Mouse (Mus musculus) gastrocnemius, postnatal 36 days (tissue): ENCODE data around the gene Ttc27. TPM values are rescaled to one million over a fixed set of nuclear protein-coding genes. Genes with fewer than 3 reads are reported as not detected.

Source experiments
- DNase-seq, 2 experiments: peaks; one replicate each; pipeline ENCODE4 v3.0.0; 2022
- intact Hi-C: fragments of 180-260 bp; cut with DNase I; formaldehyde crosslinking; loops from one replicate; pipeline ENCODE4 v1.15.1; 2025
- total RNA-seq, 2 experiments: library from RNA; stranded (reverse); gene quantifications; 2 replicates each; pipeline ENCODE4 v1.2.3; 2021

Ttc27 gene
- total RNA-seq, 2 experiments from 2014 or later, result 8.9 to 11.0 TPM

GRCm38 (mm10) chr17:74870177-74871160 lies 152.9 kb downstream of the Ttc27 start:
- DNase-seq, result no peak
- intact Hi-C loops, result no loop called here

- no peak for DNase-seq
- intact Hi-C loops, result no loop called here
Measured at GRCm38 (mm10) chr17:74872567-74872966, 155.0 kb downstream of the Ttc27 start.

DNA sequence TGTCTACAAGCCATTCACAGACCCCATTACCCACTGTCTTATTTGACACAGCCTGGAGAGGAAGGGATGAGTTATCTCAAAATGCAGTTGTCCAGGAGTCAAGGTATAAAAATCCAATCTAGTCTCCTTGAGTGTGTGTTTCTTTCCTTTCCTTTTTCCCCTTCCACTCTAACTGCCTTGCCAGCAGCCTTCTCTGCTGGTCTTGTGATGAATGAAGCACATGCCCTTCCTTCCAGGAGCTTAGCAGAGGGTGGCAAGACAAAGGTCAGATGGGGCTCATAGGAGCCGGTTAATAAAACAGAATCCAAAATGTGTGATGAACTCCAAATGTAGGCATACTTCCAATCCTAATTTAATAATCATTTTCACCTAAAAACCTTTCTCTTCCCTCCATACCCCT lies 156.2 kb downstream of the Ttc27 start:
- intact Hi-C loops, result no loop called here

GRCm38 (mm10) chr17:74875740-74876139 lies 158.2 kb downstream of the Ttc27 start:
- DNase-seq, result no peak
- intact Hi-C loops, result no loop called here

More for the DNA sequence above, 156.2 kb downstream of the Ttc27 start:
- DNase-seq, result no peak

- no peak for DNase-seq
Measured at GRCm38 (mm10) chr17:74876954-74877353, 159.4 kb downstream of the Ttc27 start.

DNA sequence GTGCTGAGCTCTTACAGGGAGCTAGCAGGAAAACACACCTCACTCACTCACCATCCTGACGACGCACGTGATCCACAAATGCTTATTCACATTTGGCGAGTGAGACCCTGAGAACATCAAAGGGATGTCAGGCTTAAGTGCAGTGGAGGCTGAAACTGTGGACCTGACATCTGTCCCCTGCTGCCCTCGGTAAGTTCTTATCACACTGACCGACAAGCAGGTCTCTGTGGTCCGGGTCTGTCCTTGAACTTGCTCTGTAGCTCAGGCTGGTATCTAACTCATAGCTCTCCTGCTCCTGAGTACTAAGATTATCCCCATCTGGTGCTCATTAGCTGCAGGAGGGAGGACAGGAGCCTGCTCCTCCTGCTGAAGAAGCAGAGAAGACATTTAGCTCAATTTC lies 162.2 kb downstream of the Ttc27 start:
- intact Hi-C loops, result no loop called here
- DNase-seq, result no peak

More at GRCm38 (mm10) chr17:74876954-74877353, 159.4 kb downstream of the Ttc27 start:
- intact Hi-C loops, result no loop called here

GRCm38 (mm10) chr17:74887039-74887438 lies 169.5 kb downstream of the Ttc27 start:
- intact Hi-C loops, result no loop called here
- DNase-seq, result no peak

- intact Hi-C loops, result no loop called here
Measured at GRCm38 (mm10) chr17:74888836-74889534, 171.5 kb downstream of the Ttc27 start.

GRCm38 (mm10) chr17:74889535-74890117 lies 172.1 kb downstream of the Ttc27 start:
- no peak for DNase-seq
- intact Hi-C loops, result no loop called here

More at GRCm38 (mm10) chr17:74888836-74889534, 171.5 kb downstream of the Ttc27 start:
- no peak for DNase-seq

DNA sequence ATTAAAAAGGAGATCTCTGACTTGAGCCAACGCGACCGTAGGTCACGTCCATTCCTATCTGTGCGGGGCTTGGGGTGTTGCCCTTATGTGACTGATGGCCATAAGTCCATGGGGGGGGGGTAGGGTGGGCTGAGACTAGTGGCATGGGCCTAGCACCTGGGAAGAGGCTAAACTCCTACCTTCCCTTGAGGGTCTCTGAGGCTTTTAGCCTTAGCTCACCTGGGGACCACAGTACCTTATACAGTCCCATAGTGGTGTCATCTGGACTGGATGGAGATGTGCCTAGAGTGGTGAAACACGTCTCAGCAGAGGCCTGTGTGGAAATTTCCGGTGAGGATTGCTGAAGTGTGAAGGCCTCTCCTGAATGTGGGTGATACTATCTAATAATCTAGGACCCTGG lies 184.9 kb downstream of the Ttc27 start:
- intact Hi-C loops, result no loop called here
- no peak for DNase-seq

- intact Hi-C loops, result no loop called here
- no peak for DNase-seq
Measured at GRCm38 (mm10) chr17:74903411-74904331, 186.1 kb downstream of the Ttc27 start.

- intact Hi-C loops, result no loop called here
- no peak for DNase-seq
Measured at GRCm38 (mm10) chr17:74904332-74904687, 186.8 kb downstream of the Ttc27 start.

DNA sequence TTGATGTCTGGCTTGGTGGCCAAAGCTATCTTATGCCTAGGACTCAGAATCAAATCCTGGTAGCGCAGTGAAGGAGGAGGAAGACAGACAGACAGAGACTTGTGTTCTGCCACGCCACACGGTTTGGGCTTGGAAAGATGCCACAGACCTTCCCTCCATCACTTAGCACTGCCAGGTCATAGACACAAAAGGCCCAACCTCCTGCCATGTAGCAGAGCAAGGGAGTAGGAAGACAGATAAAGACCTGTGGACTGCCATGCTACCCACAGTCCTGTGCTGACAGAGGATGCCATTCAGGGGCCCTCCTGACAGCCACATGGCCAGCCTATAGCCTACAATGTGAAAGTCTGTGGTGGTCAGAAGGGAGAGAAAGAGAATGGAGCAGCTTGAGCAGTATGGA lies 187.4 kb downstream of the Ttc27 start:
- intact Hi-C loops, result no loop called here
- no peak for DNase-seq

- DNase-seq, result no peak
- intact Hi-C loops, result no loop called here
Measured at GRCm38 (mm10) chr17:74912995-74913394, 195.5 kb downstream of the Ttc27 start.

Other genes starting within 250 kb of the Ttc27 start
- gene Yipf4, start 228.2 kb upstream of the Ttc27 start, total RNA-seq, result 10 to 100 TPM; 19.5 to 25.6 TPM
- gene Birc6, start 189.4 kb upstream of the Ttc27 start, total RNA-seq, result 10 to 100 TPM; 50.1 to 60.1 TPM